Mouse (Mus musculus): ENCODE results near the gene Fam180a. TPM values are rescaled to one million over a fixed set of nuclear protein-coding genes. Genes with fewer than 3 reads are reported as not detected.

The Fam180a gene
- 2.2 and 2.5 TPM in 2 replicates for polyA plus RNA-seq (2015; fragmentation: Nextera tagmentation; extraction: Ambion mirVana)

GRCm38 (mm10) chr6:35326111-35326515 is at the start of gene Fam180a:
Gene Fam180a (minus strand): TSS chr6:35326141.

GRCm38 (mm10) chr6:35308037-35308436 is 17.9 kb downstream of the Fam180a start, which contains the start of gene Slc13a4:
Gene Slc13a4 (minus strand): TSS chr6:35308131.

Other genes with a start within 250 kb of the Fam180a start
- gene Cnot4, start 192.4 kb downstream of the Fam180a start, polyA plus RNA-seq (2015; fragmentation: Nextera tagmentation; extraction: Ambion mirVana) = 14.3 and 16.7 TPM in 2 replicates
- gene Nup205, start 148.7 kb downstream of the Fam180a start, polyA plus RNA-seq (2015; fragmentation: Nextera tagmentation; extraction: Ambion mirVana) = 9.4 and 10.7 TPM in 2 replicates
- 0.45 and 0.60 TPM in 2 replicates for gene Slc13a4, start 18.0 kb downstream of the Fam180a start, polyA plus RNA-seq (2015; fragmentation: Nextera tagmentation; extraction: Ambion mirVana)
- gene Mtpn, start 213.7 kb upstream of the Fam180a start, polyA plus RNA-seq (2015; fragmentation: Nextera tagmentation; extraction: Ambion mirVana) = 144 and 163 TPM in 2 replicates